Mouse (Mus musculus): ENCODE data around the gene Tll2.

Tll2 gene

GRCm38 (mm10) chr19:41108666-41109065 lies 98.0 kb downstream of the Tll2 start:
- POLR2A ChIA-PET: no interaction called here
- CTCF ChIA-PET: interaction anchor here in 1 of 4 experiments (1.2 kb wide), 1 partner anchor 19 kb away, joined by 4 read pairs; no protein-coding TSS in a partner anchor

GRCm38 (mm10) chr19:41107530-41107929 lies 99.1 kb downstream of the Tll2 start:
- POLR2A ChIA-PET: no interaction called here
- CTCF ChIA-PET: interaction anchor here in 3 of 4 experiments (0.5 to 3.0 kb wide), 4 partner anchors 18 to 696 kb away, joined by 3 to 14 read pairs (median 4); no protein-coding TSS in a partner anchor

GRCm38 (mm10) chr19:41104922-41105321 lies 101.7 kb downstream of the Tll2 start:
- ChIA-PET POLR2A (interaction anchor here in 1 of 4 experiments (0.6 kb wide), 1 partner anchor 371 kb away, joined by 4 read pairs; no protein-coding TSS in a partner anchor), CTCF (interaction anchor here in 3 of 4 experiments (0.6 to 3.0 kb wide), 15 partner anchors 15 to 657 kb away, joined by 3 to 14 read pairs (median 3); partner anchors contain the start of gene Tll2 (in 1 of the 3))

DNA sequence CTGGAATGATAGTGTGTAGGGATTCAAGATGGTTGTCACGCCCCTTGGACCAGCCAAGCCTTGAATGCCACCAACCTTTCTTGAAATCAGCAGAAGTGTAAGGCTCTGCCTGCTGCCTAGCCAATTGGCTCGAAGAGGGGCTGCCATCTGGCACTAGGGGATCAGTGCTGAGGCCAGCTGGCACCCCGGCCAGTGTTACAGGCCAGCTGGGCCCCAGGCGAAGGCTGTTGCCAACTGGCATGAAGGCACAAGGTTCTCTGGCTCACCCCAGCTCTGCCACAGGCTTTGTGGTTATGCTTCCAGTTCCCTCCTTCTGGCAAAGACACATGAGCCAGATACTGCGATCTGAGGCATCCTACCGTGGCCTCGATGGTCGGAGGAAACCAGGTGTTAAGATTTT lies 105.2 kb downstream of the Tll2 start:
- ChIA-PET CTCF (interaction anchor here in 1 of 4 experiments (0.6 kb wide), 1 partner anchor 217 kb away, joined by 9 read pairs; no protein-coding TSS in a partner anchor), POLR2A (interaction anchor here in 1 of 4 experiments (0.7 kb wide), 1 partner anchor 397 kb away, joined by 4 read pairs; no protein-coding TSS in a partner anchor)

DNA sequence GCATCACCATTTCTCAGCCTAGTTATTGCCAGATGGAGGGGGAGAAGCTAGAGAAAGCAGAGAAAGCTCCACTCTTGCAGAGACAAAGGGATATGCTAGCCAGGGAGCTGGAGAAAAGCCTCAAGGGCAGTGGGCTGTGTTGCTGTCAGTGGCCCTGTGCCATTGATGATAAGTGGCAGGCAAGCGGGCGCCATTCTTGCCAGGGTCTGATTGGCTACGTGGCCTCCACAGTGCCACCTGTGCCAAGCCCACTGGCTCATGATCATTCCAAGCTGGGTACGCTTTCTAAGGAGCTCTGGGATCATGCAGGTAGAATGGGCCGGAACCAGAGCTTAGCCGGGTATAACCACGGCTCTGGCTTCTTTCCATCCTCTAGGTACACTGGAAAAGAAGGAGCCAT lies 105.8 kb downstream of the Tll2 start:
- ChIA-PET POLR2A (no interaction called here), CTCF (interaction anchor here in 1 of 4 experiments (0.6 kb wide), 1 partner anchor 217 kb away, joined by 9 read pairs; no protein-coding TSS in a partner anchor)

- CTCF ChIA-PET: no interaction called here
- POLR2A ChIA-PET: interaction anchor here in 1 of 4 experiments (0.6 kb wide), 1 partner anchor 50 kb away, joined by 4 read pairs; no protein-coding TSS in a partner anchor
Measured at GRCm38 (mm10) chr19:41097038-41097437, 109.6 kb downstream of the Tll2 start.

DNA sequence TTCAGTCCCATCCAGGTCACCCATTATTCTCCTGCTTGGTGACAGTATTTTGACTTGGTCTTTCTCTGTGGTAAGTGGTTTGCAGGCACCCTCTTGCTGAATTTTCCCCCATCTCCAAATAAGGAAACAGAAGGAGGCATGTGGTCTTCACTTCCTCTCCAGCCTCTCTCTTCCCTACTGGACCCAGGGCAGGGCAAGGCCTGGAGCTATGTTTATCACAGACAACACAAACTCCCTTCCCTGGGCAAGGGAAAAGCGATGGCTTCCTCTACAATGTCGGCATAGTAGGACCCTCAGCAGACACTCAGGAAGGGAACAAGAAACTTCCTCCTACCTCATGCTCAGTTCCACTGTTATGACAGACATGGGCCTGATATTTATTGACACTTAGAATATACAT lies 114.7 kb downstream of the Tll2 start:
- CTCF ChIA-PET: interaction anchor here in 1 of 4 experiments (0.6 kb wide), 1 partner anchor 487 kb away, joined by 5 read pairs; no protein-coding TSS in a partner anchor
- POLR2A ChIA-PET: no interaction called here

DNA sequence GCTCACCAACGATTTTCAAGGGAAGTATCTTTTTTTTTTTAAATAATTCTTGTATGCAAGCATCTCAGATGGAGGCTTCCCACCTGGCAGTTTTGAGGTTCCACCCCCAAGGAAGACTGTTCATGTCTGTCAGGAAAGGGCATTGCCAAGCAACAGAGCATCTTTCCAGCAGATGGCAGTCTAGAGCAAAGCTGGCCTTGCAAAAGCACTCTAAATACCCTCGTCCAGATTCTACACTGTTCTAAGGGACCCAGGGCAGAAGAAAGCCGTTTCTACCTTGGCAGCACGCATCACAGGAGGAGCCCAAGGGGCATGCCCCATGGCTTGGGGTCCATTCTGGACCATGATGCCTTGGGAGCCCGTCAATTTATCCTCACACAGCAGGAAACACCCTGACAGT lies 116.8 kb downstream of the Tll2 start:
- CTCF ChIA-PET: interaction anchor here (0.6 to 1.6 kb wide), 16 partner anchors 15 to 1513 kb away, joined by 3 to 5 read pairs (median 3); no protein-coding TSS in a partner anchor
- POLR2A ChIA-PET: no interaction called here

GRCm38 (mm10) chr19:41088491-41088890 lies 118.1 kb downstream of the Tll2 start:
- ChIA-PET POLR2A (interaction anchor here in 1 of 4 experiments (0.6 kb wide), 2 partner anchors 10 to 174 kb away, joined by 3 to 5 read pairs; no protein-coding TSS in a partner anchor), CTCF (interaction anchor here (0.5 to 1.6 kb wide), 9 partner anchors 19 to 592 kb away, joined by 3 to 5 read pairs (median 3); no protein-coding TSS in a partner anchor)

DNA sequence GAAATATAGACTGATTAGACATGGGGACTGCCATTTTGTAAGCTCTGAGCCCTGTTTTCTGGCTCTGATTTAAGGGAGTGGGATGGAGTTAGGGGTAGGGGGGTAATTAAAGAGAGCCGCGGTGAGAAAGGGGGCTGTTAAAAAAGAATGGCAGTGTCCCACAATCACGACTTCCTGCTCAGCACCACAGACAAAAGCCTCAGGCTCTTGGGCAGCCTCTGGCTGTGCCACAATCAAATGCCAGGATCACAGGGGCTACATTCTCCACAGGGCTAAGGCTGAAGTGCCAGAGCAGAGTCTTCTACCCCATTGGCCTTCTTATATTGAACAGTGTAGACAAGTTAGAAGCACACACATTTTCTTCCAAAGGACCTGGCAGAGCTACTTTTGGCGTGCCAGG lies 118.7 kb downstream of the Tll2 start:
- ChIA-PET POLR2A (interaction anchor here in 1 of 4 experiments (0.6 to 1.4 kb wide), 3 partner anchors 10 to 175 kb away, joined by 3 to 5 read pairs (median 3); no protein-coding TSS in a partner anchor), CTCF (interaction anchor here (0.5 to 1.1 kb wide), 6 partner anchors 17 to 593 kb away, joined by 3 to 6 read pairs (median 3); no protein-coding TSS in a partner anchor)

- ChIA-PET CTCF (interaction anchor here (0.5 to 1.9 kb wide), 49 partner anchors 9 to 838 kb away, joined by 3 to 16 read pairs (median 3); partner anchors contain the start of genes Opalin (in 2 of the 4) and Tll2 (in 1 of the 4)), POLR2A (interaction anchor here in 1 of 4 experiments (0.6 to 1.4 kb wide), 3 partner anchors 80 to 334 kb away, joined by 3 read pairs; no protein-coding TSS in a partner anchor)
Measured at GRCm38 (mm10) chr19:41086700-41087099, 119.9 kb downstream of the Tll2 start.

DNA sequence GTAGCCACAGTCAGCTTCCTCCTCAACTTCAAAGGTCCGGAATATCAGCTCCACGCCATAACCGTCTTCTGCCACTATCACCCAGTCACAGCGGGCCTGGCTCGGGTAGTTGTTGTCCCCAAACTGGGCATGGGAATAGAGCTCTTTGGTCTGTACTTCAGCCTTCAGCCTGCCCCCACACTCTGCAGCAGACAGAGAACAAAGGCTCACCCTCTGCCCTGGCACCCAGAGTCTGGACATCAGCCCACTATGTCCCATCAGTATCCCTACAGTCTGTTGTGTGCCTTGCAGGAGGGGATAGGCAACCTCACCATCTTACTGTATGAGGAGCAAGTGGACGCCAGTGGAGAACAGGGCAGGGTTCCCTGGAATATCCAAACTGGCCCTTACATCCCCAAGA lies 120.3 kb downstream of the Tll2 start:
- POLR2A ChIA-PET: interaction anchor here in 1 of 4 experiments (0.6 to 0.9 kb wide), 2 partner anchors 80 to 334 kb away, joined by 3 read pairs; no protein-coding TSS in a partner anchor
- CTCF ChIA-PET: interaction anchor here (0.5 to 1.9 kb wide), 48 partner anchors 9 to 838 kb away, joined by 3 to 16 read pairs (median 3); partner anchors contain the start of genes Opalin (in 2 of the 4) and Tll2 (in 1 of the 4)

GRCm38 (mm10) chr19:41083646-41084045 lies 123.0 kb downstream of the Tll2 start:
- POLR2A ChIA-PET: interaction anchor here in 1 of 4 experiments (1.4 kb wide), 1 partner anchor 11 kb away, joined by 3 read pairs; no protein-coding TSS in a partner anchor
- CTCF ChIA-PET: interaction anchor here in 1 of 4 experiments (0.5 to 1.5 kb wide), 2 partner anchors 9 to 142 kb away, joined by 3 to 6 read pairs; no protein-coding TSS in a partner anchor

- POLR2A ChIA-PET: no interaction called here
- CTCF ChIA-PET: interaction anchor here in 3 of 4 experiments (0.7 to 1.8 kb wide), 3 partner anchors 8 to 1718 kb away, joined by 3 to 12 read pairs (median 6); no protein-coding TSS in a partner anchor
Measured at GRCm38 (mm10) chr19:41081589-41081988, 125.0 kb downstream of the Tll2 start.

DNA sequence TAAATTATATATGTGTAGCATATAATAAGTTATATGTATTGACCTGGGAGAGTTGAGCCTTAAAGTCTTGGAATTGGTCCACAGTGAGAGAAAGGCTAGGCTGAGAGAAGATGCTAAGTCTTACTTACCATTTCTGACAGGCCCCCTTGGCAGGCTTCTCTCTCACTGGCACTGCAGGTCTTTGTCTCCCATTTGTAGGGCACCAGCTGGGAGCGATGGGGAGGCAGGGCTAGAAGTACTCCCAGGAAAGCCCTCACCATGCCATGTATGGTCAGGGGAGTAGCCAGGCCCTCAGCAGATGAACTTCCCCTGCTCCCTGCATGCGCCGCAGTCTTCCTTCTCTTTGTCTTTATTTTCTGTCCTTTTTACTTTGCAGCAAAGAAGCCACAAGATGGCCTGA lies 129.7 kb downstream of the Tll2 start, which contains the start of gene Opalin:
Gene Opalin (minus strand): TSS at position 208 of the 400 bp plus-strand sequence.
- CTCF ChIA-PET: interaction anchor here in 2 of 4 experiments (0.9 to 2.2 kb wide), 2 partner anchors 9 to 10 kb away, joined by 4 to 7 read pairs; no protein-coding TSS in a partner anchor
- POLR2A ChIA-PET: no interaction called here

GRCm38 (mm10) chr19:41073746-41074455 lies 132.7 kb downstream of the Tll2 start:
- CTCF ChIA-PET: interaction anchor here (0.6 to 3.1 kb wide), 19 partner anchors 8 to 369 kb away, joined by 3 to 16 read pairs (median 4); no protein-coding TSS in a partner anchor
- POLR2A ChIA-PET: interaction anchor here in 3 of 4 experiments (0.5 to 1.5 kb wide), 10 partner anchors 60 to 1056 kb away, joined by 3 to 4 read pairs (median 3); partner anchors contain the start of genes Avpi1 (in 1 of the 3), Cc2d2b (in 1 of the 3) and Zfp518a (in 1 of the 3)

DNA sequence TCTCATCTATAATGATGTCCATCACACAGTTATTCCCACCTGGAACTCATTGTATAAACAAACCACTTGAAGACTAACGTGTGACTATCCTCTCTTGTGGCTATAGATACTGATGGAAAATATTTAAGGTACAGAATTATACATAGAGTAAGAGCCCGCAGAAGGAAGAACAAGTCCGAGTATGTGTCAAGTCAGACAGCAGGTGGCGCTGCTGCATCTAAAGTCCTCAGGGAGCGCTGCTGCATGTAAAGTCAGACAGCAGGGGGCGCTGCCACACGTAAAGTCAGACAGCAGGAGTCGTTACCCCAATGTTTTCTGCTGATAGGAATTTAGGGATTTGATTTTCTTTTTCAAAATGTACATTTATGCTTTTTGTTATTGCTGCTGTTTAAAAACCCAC lies 135.1 kb downstream of the Tll2 start:
- ChIA-PET CTCF (interaction anchor here in 1 of 4 experiments (0.7 kb wide), 1 partner anchor 406 kb away, joined by 4 read pairs; no protein-coding TSS in a partner anchor), POLR2A (no interaction called here)

- CTCF ChIA-PET: interaction anchor here in 2 of 4 experiments (1.2 to 3.3 kb wide), 3 partner anchors 31 to 300 kb away, joined by 3 to 13 read pairs (median 3); no protein-coding TSS in a partner anchor
- POLR2A ChIA-PET: no interaction called here
Measured at GRCm38 (mm10) chr19:41054702-41055101, 151.9 kb downstream of the Tll2 start.
